Mouse (Mus musculus): ENCODE results near the gene Tifab. TPM values are rescaled to one million over a fixed set of nuclear protein-coding genes. Genes with fewer than 3 reads are reported as not detected.

Gene Tifab
- total RNA-seq, 2 experiments from 2014 or later = 0.21 to 0.36 TPM

- no peak for DNase-seq
These were observed 42.5 kb downstream of the Tifab start, which contains the start of gene H2afy for GRCm38 (mm10) chr13:56136200-56136599. Gene H2afy, minus strand, starts transcription at chr13:56136361.

DNA sequence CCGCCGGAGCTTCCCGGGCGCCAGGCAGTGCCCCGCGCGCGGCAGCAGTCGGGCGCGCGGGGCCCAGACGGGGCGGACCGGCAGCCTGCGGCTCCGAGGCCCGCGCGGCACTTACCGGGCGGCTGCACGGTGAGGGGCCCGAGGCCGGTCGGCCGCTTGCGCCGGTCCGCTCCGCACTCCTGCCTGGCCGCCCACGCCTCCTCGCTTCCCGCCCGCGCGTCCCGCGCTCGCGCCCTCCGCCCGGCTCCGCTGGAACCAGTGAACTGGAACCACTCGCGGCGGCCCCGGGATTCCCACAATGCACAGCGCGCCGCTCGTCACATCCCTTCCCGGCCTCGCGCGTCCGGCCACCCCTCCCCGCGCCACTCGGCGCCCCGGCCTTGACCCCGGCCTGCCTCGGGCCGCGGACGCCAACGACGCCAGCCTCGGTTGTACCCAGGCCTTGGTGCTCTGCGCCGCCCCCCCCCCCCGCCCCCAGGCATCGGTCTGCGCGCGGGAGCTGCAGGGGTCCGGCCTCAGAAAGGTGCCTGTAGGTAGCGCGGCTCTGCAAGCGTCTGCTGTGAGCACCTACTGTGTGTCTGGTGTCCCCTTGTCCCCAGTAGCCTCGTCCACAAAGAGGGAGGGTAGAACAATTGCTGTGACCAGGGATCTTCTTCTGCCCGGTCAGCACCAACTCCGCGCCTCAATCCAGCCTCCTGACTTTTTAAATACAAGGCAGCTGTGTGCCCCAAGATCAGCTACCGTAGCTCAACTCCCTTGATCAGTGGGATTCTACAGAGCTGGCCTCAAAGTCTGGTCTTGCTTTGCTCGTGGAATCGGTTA is 43.2 kb downstream of the Tifab start:
- peak; percentile 88 for DNase-seq

DNA sequence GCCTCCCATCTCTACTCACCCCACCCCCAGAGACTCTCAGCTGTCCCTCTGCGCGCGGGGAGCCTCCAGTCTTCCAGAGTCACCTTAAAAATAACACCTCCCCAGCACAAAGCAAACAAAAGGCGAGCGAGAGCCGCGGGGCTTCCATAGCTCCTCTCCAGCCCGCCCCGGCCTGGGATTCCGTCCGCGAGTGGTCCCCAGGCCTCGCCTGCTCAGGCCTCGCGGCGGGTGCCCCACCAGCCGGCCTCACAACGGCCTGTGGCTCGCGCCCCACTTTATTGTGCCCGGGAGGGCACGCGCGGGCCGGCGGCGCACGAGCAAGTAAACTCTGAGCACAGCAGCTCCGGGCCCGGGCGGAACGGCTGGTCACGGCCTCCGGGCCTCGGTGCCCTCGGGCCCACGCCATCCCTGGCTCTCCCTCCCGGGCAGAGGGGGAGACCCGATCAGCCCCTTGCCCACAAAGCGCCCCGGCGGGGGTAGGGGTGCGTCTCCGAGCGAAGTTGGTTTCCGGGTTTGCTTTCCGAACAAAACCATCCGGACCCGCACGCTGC is 44.0 kb downstream of the Tifab start:
- DNase-seq = no peak

DNA sequence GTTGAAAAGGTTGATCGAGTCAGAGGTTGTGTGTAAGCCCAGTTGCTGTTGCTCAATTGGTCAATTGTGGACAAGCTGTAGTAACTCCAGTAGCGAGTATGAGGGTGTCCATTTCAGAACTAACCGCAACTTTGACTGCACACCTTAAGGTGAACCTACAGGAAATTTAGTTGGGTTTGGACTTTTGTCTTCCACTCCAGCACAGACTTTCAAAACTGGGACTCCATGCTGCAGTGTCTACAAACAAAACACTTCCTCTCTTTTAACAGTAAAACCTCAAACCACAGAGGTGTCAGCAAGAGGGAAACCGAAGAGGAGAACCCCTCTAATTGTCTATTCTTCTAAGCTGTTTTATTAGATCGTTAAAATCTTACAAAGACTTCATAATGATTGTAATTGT is 44.7 kb downstream of the Tifab start:
- DNase-seq = no peak

GRCm38 (mm10) chr13:56132941-56133340 is 45.7 kb downstream of the Tifab start:
- DNase-seq = no peak

DNA sequence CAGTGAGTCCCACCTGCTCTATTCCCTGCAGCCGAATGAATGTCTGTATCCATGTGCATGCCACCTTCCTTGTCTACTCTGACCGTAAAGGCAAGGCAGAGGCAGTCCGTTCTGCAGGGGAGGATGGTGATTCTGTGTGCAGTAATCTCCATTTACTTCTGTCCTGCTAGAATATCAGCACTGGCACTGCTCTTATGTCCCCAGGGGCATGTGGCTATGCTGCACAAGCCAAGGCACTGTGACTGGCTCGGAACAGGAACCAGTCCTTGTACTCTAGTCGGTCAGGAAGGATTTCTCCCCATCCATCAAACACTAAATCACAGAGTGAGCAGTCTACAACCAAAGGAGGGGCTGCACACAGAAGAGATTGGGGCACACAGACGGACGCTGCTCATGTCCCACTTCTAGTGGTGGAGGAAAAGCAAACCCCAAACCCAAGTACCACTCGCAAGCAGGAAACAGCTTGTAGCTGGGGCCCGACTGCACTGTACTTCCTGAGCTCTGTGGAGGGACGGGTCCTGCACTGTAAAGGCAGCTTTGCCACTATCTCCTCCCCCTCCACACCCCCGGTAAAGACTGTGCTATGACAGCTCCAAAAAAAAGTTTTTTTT is 46.3 kb downstream of the Tifab start:
- DNase-seq = peak; percentile 53

- no peak for DNase-seq
These were observed 48.1 kb downstream of the Tifab start for GRCm38 (mm10) chr13:56130544-56130943.

DNA sequence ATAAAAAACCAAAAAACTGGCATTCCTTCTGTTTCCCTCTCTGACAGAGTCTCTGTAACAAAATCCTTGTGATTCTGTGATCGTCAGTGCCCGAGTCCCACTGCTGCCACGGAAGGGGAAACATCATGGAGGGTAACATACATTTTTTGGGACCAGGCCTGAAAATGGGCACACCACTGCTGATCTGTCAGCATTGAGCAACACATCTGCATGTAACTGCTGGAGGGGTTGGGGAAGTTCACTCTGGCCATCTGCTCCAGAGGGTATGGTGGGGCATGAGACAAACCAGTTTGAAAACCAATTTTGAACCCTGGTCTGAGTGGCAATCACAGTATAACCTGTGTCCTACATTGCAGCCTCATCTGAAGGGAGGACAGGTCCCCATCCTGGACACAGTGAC is 49.1 kb downstream of the Tifab start:
- no peak for DNase-seq

GRCm38 (mm10) chr13:56129014-56129413 is 49.7 kb downstream of the Tifab start:
- DNase-seq = no peak

DNA sequence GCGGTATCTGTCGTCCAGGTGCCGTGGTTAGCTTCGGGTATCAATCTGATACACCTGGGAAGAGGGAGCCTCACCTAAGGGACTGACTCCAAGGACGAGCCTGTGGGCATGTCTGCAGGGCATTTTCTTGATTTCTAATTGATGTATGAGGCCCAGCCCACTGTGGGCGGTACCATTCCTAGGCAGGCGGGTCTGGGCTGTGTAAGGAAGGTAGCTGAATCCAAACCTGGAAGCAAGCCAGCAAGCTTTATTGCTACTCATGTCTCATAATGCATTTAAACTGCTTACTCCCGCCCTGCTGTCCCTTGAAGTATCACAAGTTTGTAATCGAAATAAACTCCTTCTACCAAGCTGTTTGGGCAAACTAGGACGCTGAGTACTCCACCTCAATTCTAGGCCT is 53.1 kb downstream of the Tifab start:
- no peak for DNase-seq

Other genes starting within 250 kb of the Tifab start
- gene H2afy, start 42.5 kb downstream of the Tifab start, total RNA-seq (2021) = 10 to 100 TPM; 61.8 to 62.6 TPM
- gene Neurog1, start 73.3 kb upstream of the Tifab start, total RNA-seq (2021) = not detected
- gene Cxcl14, start 117.7 kb upstream of the Tifab start, total RNA-seq (2021) = 10 to 100 TPM; 18.8 to 34.8 TPM
- not detected for gene Gm3045, start 247.7 kb upstream of the Tifab start, total RNA-seq (2021)

Measured in gastrocnemius, postnatal 25 days (tissue).